Mouse (Mus musculus): ENCODE measurements at regions not wholly inside any gene's neighbourhood (a gene's known extent, or its start where the extent isn't known, plus 50 kb on each side); places are given as distances from the start of the nearest gene placed in this dataset.

GRCm38 (mm10) chr13:71458061-71458935 lies 505.2 kb downstream of the Irx1 start:
- 3% methylated on average over 25 of the region's 25 CpGs for WGBS
- H3K9ac ChIP-seq = no peak overlapping the region; the same call in 1 of the 2 replicates
- no peaks in the 10 kb centered on the region for H3K9me3 ChIP-seq
- H3K36me3 ChIP-seq (replicated peaks) = no peaks in the 10 kb centered on the region
- peaks cover 82% of the 10 kb centered on the region for H3K27me3 ChIP-seq
- peak overlapping the region; percentile 25; the same call in 1 of the 2 replicates for H3K27ac ChIP-seq
- ATAC-seq (ENCODE audit: low FRiP score) = peak; percentile 89
- peak overlapping the region; percentile 19; the same call in 1 of the 2 replicates for H3K4me3 ChIP-seq (replicated peaks)
- H3K4me1 ChIP-seq = peaks cover 9% of the 10 kb centered on the region
- peak overlapping the region; percentile 50 for H3K4me2 ChIP-seq

- ATAC-seq (ENCODE audit: low FRiP score) = no peak
- Histone ChIP-seq H3K27ac (no peak overlapping the region), H3K27me3 (peaks cover 76% of the 10 kb centered on the region), H3K4me3 (replicated peaks) (no peak overlapping the region), H3K9ac (no peak overlapping the region), H3K36me3 (replicated peaks) (no peaks in the 10 kb centered on the region), H3K4me1 (peaks cover 9% of the 10 kb centered on the region), H3K9me3 (no peaks in the 10 kb centered on the region), H3K4me2 (no peak overlapping the region)
- WGBS = 76% methylated on average over 3 of the region's 3 CpGs
These were observed 506.0 kb downstream of the Irx1 start for GRCm38 (mm10) chr13:71457550-71457949.

- WGBS = 89% methylated on average over 5 of the region's 5 CpGs
- no peak for ATAC-seq (ENCODE audit: low FRiP score)
- peaks cover 36% of the 10 kb centered on the region for H3K27me3 ChIP-seq
- no peaks in the 10 kb centered on the region for H3K9me3 ChIP-seq
- no peak overlapping the region for H3K9ac ChIP-seq
- no peaks in the 10 kb centered on the region for H3K4me1 ChIP-seq
- no peak overlapping the region for H3K27ac ChIP-seq
- H3K36me3 ChIP-seq (replicated peaks) = no peaks in the 10 kb centered on the region
- H3K4me3 ChIP-seq (replicated peaks) = no peak overlapping the region
- no peak overlapping the region for H3K4me2 ChIP-seq
These were observed 511.3 kb downstream of the Irx1 start for GRCm38 (mm10) chr13:71452258-71452657.

- no peaks in the 10 kb centered on the region for H3K9me3 ChIP-seq
- ATAC-seq (ENCODE audit: low FRiP score) = no peak
- H3K4me2 ChIP-seq = no peak overlapping the region
- no peaks in the 10 kb centered on the region for H3K4me1 ChIP-seq
- H3K4me3 ChIP-seq (replicated peaks) = no peak overlapping the region
- no peaks in the 10 kb centered on the region for H3K27me3 ChIP-seq
- H3K36me3 ChIP-seq (replicated peaks) = no peaks in the 10 kb centered on the region
- WGBS = 44% methylated on average over 2 of the region's 2 CpGs
- no peak overlapping the region for H3K27ac ChIP-seq
- no peak overlapping the region for H3K9ac ChIP-seq
These were observed 525.9 kb downstream of the Irx1 start for GRCm38 (mm10) chr13:71437601-71438099.

GRCm38 (mm10) chr13:71403654-71404560 lies 559.6 kb downstream of the Irx1 start:
- Histone ChIP-seq H3K4me1 (peaks cover 15% of the 10 kb centered on the region; the same call in 1 of the 2 replicates), H3K9me3 (no peaks in the 10 kb centered on the region), H3K4me2 (no peak overlapping the region), H3K27ac (no peak overlapping the region), H3K9ac (no peak overlapping the region), H3K36me3 (replicated peaks) (no peaks in the 10 kb centered on the region), H3K27me3 (no peaks in the 10 kb centered on the region), H3K4me3 (replicated peaks) (no peak overlapping the region)
- no peak for ATAC-seq (ENCODE audit: low FRiP score)
- 55% methylated on average over 21 of the region's 21 CpGs for WGBS

GRCm38 (mm10) chr13:71393716-71394309 lies 552.2 kb upstream of the Adamts16 start:
- no peak overlapping the region for H3K4me3 ChIP-seq (replicated peaks)
- WGBS = 85% methylated on average over 10 of the region's 10 CpGs
- H3K27ac ChIP-seq = no peak overlapping the region
- no peak overlapping the region for H3K9ac ChIP-seq
- no peaks in the 10 kb centered on the region for H3K36me3 ChIP-seq (replicated peaks)
- no peak for ATAC-seq (ENCODE audit: low FRiP score)
- no peaks in the 10 kb centered on the region for H3K9me3 ChIP-seq
- H3K4me1 ChIP-seq = no peaks in the 10 kb centered on the region
- peaks cover 2% of the 10 kb centered on the region for H3K27me3 ChIP-seq
- no peak overlapping the region for H3K4me2 ChIP-seq

- no peak overlapping the region for H3K4me2 ChIP-seq
- no peak overlapping the region for H3K9ac ChIP-seq
- ATAC-seq (ENCODE audit: low FRiP score) = no peak
- H3K27ac ChIP-seq = no peak overlapping the region
- 0 out of 2 replicates have a peak, but pooled peaks cover 4% of the 10 kb centered on the region for H3K4me1 ChIP-seq
- WGBS = 62% methylated on average over 2 of the region's 2 CpGs
- peaks cover 9% of the 10 kb centered on the region for H3K27me3 ChIP-seq
- no peaks in the 10 kb centered on the region for H3K36me3 ChIP-seq (replicated peaks)
- no peaks in the 10 kb centered on the region for H3K9me3 ChIP-seq
- H3K4me3 ChIP-seq (replicated peaks) = no peak overlapping the region
These were observed 537.0 kb upstream of the Adamts16 start for GRCm38 (mm10) chr13:71378641-71379040.

- Histone ChIP-seq H3K9me3 (no peaks in the 10 kb centered on the region), H3K9ac (no peak overlapping the region), H3K4me1 (peaks cover 11% of the 10 kb centered on the region; the same call in 1 of the 2 replicates), H3K4me2 (no peak overlapping the region), H3K27ac (no peak overlapping the region), H3K36me3 (replicated peaks) (no peaks in the 10 kb centered on the region), H3K27me3 (peaks cover 9% of the 10 kb centered on the region), H3K4me3 (replicated peaks) (no peak overlapping the region)
- ATAC-seq (ENCODE audit: low FRiP score) = no peak
- WGBS = 56% methylated on average over 9 of the region's 9 CpGs
These were observed 534.4 kb upstream of the Adamts16 start for GRCm38 (mm10) chr13:71375909-71376606.

GRCm38 (mm10) chr13:71372701-71373685 lies 531.4 kb upstream of the Adamts16 start:
- H3K27me3 ChIP-seq = peaks cover 9% of the 10 kb centered on the region
- H3K36me3 ChIP-seq (replicated peaks) = no peaks in the 10 kb centered on the region
- H3K4me3 ChIP-seq (replicated peaks) = no peak overlapping the region
- no peak overlapping the region for H3K27ac ChIP-seq
- no peak overlapping the region for H3K9ac ChIP-seq
- H3K9me3 ChIP-seq = no peaks in the 10 kb centered on the region
- H3K4me2 ChIP-seq = no peak overlapping the region
- 27% methylated on average over 10 of the region's 10 CpGs for WGBS
- peaks cover 11% of the 10 kb centered on the region; the same call in 1 of the 2 replicates for H3K4me1 ChIP-seq
- ATAC-seq (ENCODE audit: low FRiP score) = no peak

GRCm38 (mm10) chr13:71369832-71370231 lies 528.2 kb upstream of the Adamts16 start:
- 80% methylated on average over 3 of the region's 3 CpGs for WGBS
- ATAC-seq (ENCODE audit: low FRiP score) = no peak
- Histone ChIP-seq H3K4me1 (peaks cover 7% of the 10 kb centered on the region; the same call in 1 of the 2 replicates), H3K9me3 (no peaks in the 10 kb centered on the region), H3K27ac (no peak overlapping the region), H3K27me3 (peaks cover 9% of the 10 kb centered on the region), H3K4me2 (no peak overlapping the region), H3K9ac (no peak overlapping the region), H3K4me3 (replicated peaks) (no peak overlapping the region), H3K36me3 (replicated peaks) (no peaks in the 10 kb centered on the region)

Data from forebrain, embryonic 12.5 days (tissue).